Mouse (Mus musculus) liver, embryonic 14.5 days (tissue): ENCODE data around the gene Ppp1r37. TPM values are rescaled to one million over a fixed set of nuclear protein-coding genes. Genes with fewer than 3 reads are reported as not detected.

ENCODE experiments used
- ATAC-seq: fragments of 200-750 bp; cut with Nextera tagmentation; 2 replicates; pipeline ENCODE4 v1.8.0; 2017; ENCODE audit warnings: moderate number of reproducible peaks, mild to moderate bottlenecking, moderate library complexity; ENCODE audit not compliant: insufficient read depth
- DNase-seq, 3 experiments: peaks; one replicate each; pipeline ENCODE4 v3.0.0-alpha.2; 2012 to 2013; ENCODE audit warnings: low read depth in 3 of 3, low spot score in 3 of 3
- H3K27ac ChIP-seq: fragments of 300-500 bp; sonication (generic); 2 replicates; pipeline ENCODE4 v1.5.1; 2014; ENCODE audit warnings: moderate library complexity, mild to moderate bottlenecking, control low read depth, inconsistent platforms
- H3K27me3 ChIP-seq: fragments of 300-500 bp; sonication (generic); 2 replicates; pipeline ENCODE4 v1.6.1; 2014; ENCODE audit warnings: mild to moderate bottlenecking, low read length, moderate library complexity; ENCODE audit not compliant: control insufficient read depth, insufficient read depth
- H3K36me3 ChIP-seq: fragments of 300-500 bp; sonication (generic); replicated peaks from 2 replicates; pipeline ENCODE4 v1.6.1; 2014; ENCODE audit warnings: low read depth; ENCODE audit not compliant: control insufficient read depth, insufficient read depth
- H3K4me1 ChIP-seq, 2 experiments: fragments of 200-500 bp in 1 of 2; fragments of 300-500 bp in 1 of 2; sonication (generic) in 1 of 2; replicated peaks; 2 replicates each; pipeline ENCODE4 v1.6.1; 2012 to 2014; ENCODE audit warnings: antibody characterized with exemption in 1 of 2, inconsistent platforms in 1 of 2, low read length in 1 of 2; ENCODE audit not compliant: control insufficient read depth in 2 of 2, insufficient read depth in 2 of 2
- H3K4me2 ChIP-seq: fragments of 300-500 bp; sonication (generic); 2 replicates; pipeline ENCODE4 v1.6.1; 2014; ENCODE audit warnings: low read depth, mild to moderate bottlenecking, control low read depth, moderate library complexity
- H3K4me3 ChIP-seq, 2 experiments: fragments of 200-500 bp in 1 of 2; fragments of 300-500 bp in 1 of 2; sonication (generic) in 1 of 2; 2 replicates each; pipeline ENCODE4 v1.5.1; 2012 to 2014; ENCODE audit warnings: low read depth in 2 of 2, low read length in 2 of 2, mild to moderate bottlenecking in 2 of 2, control low read depth in 1 of 2, inconsistent platforms in 1 of 2, moderate library complexity in 1 of 2; ENCODE audit not compliant: insufficient read depth in 1 of 2
- H3K9ac ChIP-seq: fragments of 300-500 bp; sonication (generic); replicated peaks from 2 replicates; pipeline ENCODE4 v1.6.1; 2014; ENCODE audit warnings: mild to moderate bottlenecking, control low read depth, moderate library complexity
- H3K9me3 ChIP-seq: fragments of 300-500 bp; sonication (generic); 2 replicates; pipeline ENCODE4 v1.6.1; 2016; ENCODE audit warnings: low read length, mixed read lengths; ENCODE audit not compliant: control insufficient read depth
- CTCF ChIP-seq: IDR thresholded peaks from 2 replicates; pipeline ENCODE4 v1.5.1; 2016; ENCODE audit warnings: antibody characterized with exemption, low read depth, control low read depth
- EP300 ChIP-seq: IDR thresholded peaks from 2 replicates; pipeline ENCODE4 v1.6.1; 2016; ENCODE audit warnings: antibody characterized with exemption, low read depth
- WGBS: fragments of 180-500 bp; shearing (Covaris S2); extraction: QIAGEN DNeasy Blood & Tissue Kit; methylation state at CpG from one replicate; pipeline ENCODE4 v1.1.7; 2014; ENCODE audit not compliant: insufficient replicate concordance; 5-methylcytosine and 5-hydroxymethylcytosine counted together
- polyA plus RNA-seq, 2 experiments: library from polyadenylated mRNA; depleted of rRNA in 1 of 2; stranded (reverse) in 1 of 2; unstranded in 1 of 2; fragments of >200 nt; fragmentation: Nextera tagmentation in 1 of 2; extraction: Ambion mirVana in 1 of 2; gene quantifications; 2 replicates each; pipeline versions ENCODE4 v1.2.1 to v1.2.3; 2012 to 2014

Gene Ppp1r37
- polyA plus RNA-seq, 2 experiments, result 1.5 to 21.8 TPM

- 60% methylated on average over 5 of the region's 5 CpGs for WGBS
- H3K9ac ChIP-seq, result no peak overlapping the region
- DNase-seq, result no peak
- TF ChIP-seq EP300 (no peak), CTCF (no peak)
- no peak overlapping the region for H3K27ac ChIP-seq
- H3K4me1 ChIP-seq, result peaks cover 0 to 2% of the 10 kb centered on the region in 2 experiments; a peak in 1 of 4 replicates
- no peak overlapping the region for H3K4me3 ChIP-seq
- H3K36me3 ChIP-seq, result no peaks in the 10 kb centered on the region
- no peaks in the 10 kb centered on the region for H3K9me3 ChIP-seq
- no peaks in the 10 kb centered on the region for H3K27me3 ChIP-seq
- 0 out of 2 replicates have a peak, but pooled peaks have one; percentile 24 for ATAC-seq
- H3K4me2 ChIP-seq, result no peak overlapping the region
These were observed 66.7 kb downstream of the Ppp1r37 start for GRCm38 (mm10) chr7:19496214-19496555.

GRCm38 (mm10) chr7:19495521-19496213 lies 67.2 kb downstream of the Ppp1r37 start:
- WGBS, result 57% methylated on average over 20 of the region's 20 CpGs
- Histone ChIP-seq H3K4me1 (peaks cover 0 to 2% of the 10 kb centered on the region in 2 experiments; a peak in 1 of 4 replicates), H3K27me3 (no peaks in the 10 kb centered on the region), H3K36me3 (no peaks in the 10 kb centered on the region), H3K4me3 (no peak overlapping the region), H3K4me2 (no peak overlapping the region), H3K9ac (no peak overlapping the region), H3K9me3 (no peaks in the 10 kb centered on the region), H3K27ac (no peak overlapping the region)
- TF ChIP-seq CTCF, result no peak
- no peak for TF ChIP-seq EP300
- 0 out of 2 replicates have a peak, but pooled peaks have one; percentile 36 for ATAC-seq
- no peak for DNase-seq

GRCm38 (mm10) chr7:19494751-19495474 lies 68.0 kb downstream of the Ppp1r37 start:
- no peak overlapping the region for H3K4me3 ChIP-seq
- H3K36me3 ChIP-seq, result no peaks in the 10 kb centered on the region
- H3K27ac ChIP-seq, result no peak overlapping the region
- no peak overlapping the region for H3K4me2 ChIP-seq
- WGBS, result 76% methylated on average over 25 of the region's 25 CpGs
- DNase-seq, result no peak
- ATAC-seq, result no peak
- no peaks in the 10 kb centered on the region for H3K27me3 ChIP-seq
- no peak overlapping the region for H3K9ac ChIP-seq
- TF ChIP-seq CTCF, result no peak
- no peak for TF ChIP-seq EP300
- peaks cover 0 to 2% of the 10 kb centered on the region in 2 experiments; a peak in 1 of 4 replicates for H3K4me1 ChIP-seq
- no peaks in the 10 kb centered on the region for H3K9me3 ChIP-seq

DNA sequence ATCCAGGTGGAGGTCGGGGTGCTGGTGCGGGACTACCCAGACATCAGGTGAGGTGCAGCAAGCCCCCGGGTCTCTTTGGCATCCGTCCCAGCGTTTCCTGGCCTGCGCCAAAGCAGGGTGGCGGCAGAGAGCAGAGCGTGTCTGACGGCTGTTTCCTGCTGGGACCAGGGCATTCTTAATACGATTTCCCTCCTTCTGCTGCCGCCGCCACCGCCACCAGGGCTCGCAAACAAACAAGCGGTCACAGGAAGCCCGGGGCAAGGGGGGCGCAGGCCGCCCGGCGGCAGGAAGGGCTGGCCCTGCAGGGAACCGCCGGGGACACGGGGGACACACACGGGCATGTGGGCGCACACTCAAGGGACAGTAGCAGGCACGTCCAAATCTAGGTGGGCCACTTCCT lies 71.1 kb downstream of the Ppp1r37 start:
- ATAC-seq, result no peak
- Histone ChIP-seq H3K9ac (no peak overlapping the region), H3K9me3 (no peaks in the 10 kb centered on the region), H3K4me1 (no peaks in the 10 kb centered on the region; a peak in 1 of 4 replicates), H3K36me3 (no peaks in the 10 kb centered on the region), H3K4me3 (no peak overlapping the region), H3K27me3 (no peaks in the 10 kb centered on the region), H3K27ac (no peak overlapping the region), H3K4me2 (peak overlapping the region; percentile 28; the same call in 1 of the 2 replicates)
- no peak for TF ChIP-seq EP300
- TF ChIP-seq CTCF, result peak; percentile 36; the same call in 1 of the 2 replicates
- DNase-seq, result no peak
- WGBS, result 30% methylated on average over 26 of the region's 26 CpGs

DNA sequence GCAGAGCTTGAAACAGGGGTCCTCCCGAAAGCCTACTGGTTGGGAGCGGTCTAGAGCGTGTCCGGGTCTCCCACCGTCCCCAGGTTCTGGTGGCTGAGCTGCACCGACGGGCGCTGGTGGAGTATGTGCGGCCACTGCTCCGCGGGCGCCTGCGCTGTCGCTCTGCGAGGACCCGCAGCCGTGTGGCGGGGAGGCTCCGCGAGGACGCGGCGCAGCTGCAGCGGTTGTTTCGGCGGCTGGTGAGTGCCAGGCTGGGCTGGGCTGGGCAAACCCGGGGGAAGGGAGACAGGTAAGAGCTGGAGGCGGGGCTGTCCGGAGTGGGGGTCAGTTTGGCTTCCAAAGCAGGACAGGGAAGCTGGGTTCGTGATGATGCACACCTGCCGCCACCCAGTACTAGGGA lies 73.4 kb downstream of the Ppp1r37 start:
- TF ChIP-seq CTCF (no peak), EP300 (no peak)
- no peaks in the 10 kb centered on the region for H3K36me3 ChIP-seq
- 71% methylated on average over 31 of the region's 31 CpGs for WGBS
- H3K27me3 ChIP-seq, result no peaks in the 10 kb centered on the region
- ATAC-seq (no peak), DNase-seq (no peak)
- no peaks in the 10 kb centered on the region for H3K4me1 ChIP-seq
- no peak overlapping the region for H3K4me2 ChIP-seq
- no peaks in the 10 kb centered on the region for H3K9me3 ChIP-seq
- no peak overlapping the region for H3K4me3 ChIP-seq
- H3K27ac ChIP-seq, result no peak overlapping the region
- no peak overlapping the region for H3K9ac ChIP-seq
